Mouse (Mus musculus) midbrain, embryonic 15.5 days (tissue): ENCODE results near the gene Gm45021. TPM values are rescaled to one million over a fixed set of nuclear protein-coding genes. Genes with fewer than 3 reads are reported as not detected.

Source experiments
- ATAC-seq: fragments of 200-750 bp; cut with Nextera tagmentation; replicated peaks from 2 replicates; pipeline ENCODE4 v1.8.0; 2017; ENCODE audit warnings: moderate TSS enrichment
- H3K27ac ChIP-seq: fragments of 300-500 bp; sonication (generic); 2 replicates; pipeline ENCODE4 v1.5.1; 2015; ENCODE audit warnings: mild to moderate bottlenecking, inconsistent platforms
- H3K27me3 ChIP-seq: fragments of 300-500 bp; sonication (generic); replicated peaks from 2 replicates; pipeline ENCODE4 v1.6.1; 2015; ENCODE audit warnings: inconsistent platforms
- H3K36me3 ChIP-seq: fragments of 300-500 bp; sonication (generic); replicated peaks from 2 replicates; pipeline ENCODE4 v1.6.1; 2015; ENCODE audit warnings: inconsistent platforms
- H3K4me1 ChIP-seq: fragments of 300-500 bp; sonication (generic); 2 replicates; pipeline ENCODE4 v1.6.1; 2015; ENCODE audit warnings: inconsistent platforms
- H3K4me2 ChIP-seq: fragments of 300-500 bp; sonication (generic); 2 replicates; pipeline ENCODE4 v1.6.1; 2015; ENCODE audit warnings: inconsistent platforms, mild to moderate bottlenecking, moderate library complexity
- H3K4me3 ChIP-seq: fragments of 300-500 bp; sonication (generic); 2 replicates; pipeline ENCODE4 v1.5.1; 2015; ENCODE audit warnings: mild to moderate bottlenecking, inconsistent platforms
- H3K9ac ChIP-seq: fragments of 300-500 bp; sonication (generic); 2 replicates; pipeline ENCODE4 v1.6.1; 2015; ENCODE audit warnings: mild to moderate bottlenecking, inconsistent platforms
- H3K9me3 ChIP-seq: fragments of 300-500 bp; sonication (generic); 2 replicates; pipeline ENCODE4 v1.6.1; 2016; ENCODE audit warnings: inconsistent platforms
- WGBS: fragments of 180-500 bp; shearing (Covaris S2); methylation state at CpG from one replicate; pipeline ENCODE4 v1.1.7; 2015; ENCODE audit warnings: mixed read lengths; 5-methylcytosine and 5-hydroxymethylcytosine counted together
- polyA plus RNA-seq: library from polyadenylated mRNA; unstranded; fragments of >200 nt; fragmentation: Nextera tagmentation; extraction: Ambion mirVana; gene quantifications from 2 replicates; pipeline ENCODE4 v1.2.1, GENCODE M21; 2015

The Gm45021 gene
- polyA plus RNA-seq, result not detected in 2 replicates

- Histone ChIP-seq H3K27me3 (no peaks in the 10 kb centered on the region), H3K36me3 (no peaks in the 10 kb centered on the region), H3K9ac (no peak within 1 kb of the TSS), H3K9me3 (no peaks in the 10 kb centered on the region), H3K4me1 (peaks cover 6% of the 10 kb centered on the region), H3K4me3 (no peak within 1 kb of the TSS), H3K4me2 (no peak within 1 kb of the TSS), H3K27ac (no peak within 1 kb of the TSS)
- no peak for ATAC-seq
- WGBS, result 79% methylated on average over 6 of the region's 6 CpGs
These were observed at the start of gene Gm45021 for GRCm38 (mm10) chr6:48589194-48589750. TSS of gene Gm45021 (plus strand) at chr6:48589610.

DNA sequence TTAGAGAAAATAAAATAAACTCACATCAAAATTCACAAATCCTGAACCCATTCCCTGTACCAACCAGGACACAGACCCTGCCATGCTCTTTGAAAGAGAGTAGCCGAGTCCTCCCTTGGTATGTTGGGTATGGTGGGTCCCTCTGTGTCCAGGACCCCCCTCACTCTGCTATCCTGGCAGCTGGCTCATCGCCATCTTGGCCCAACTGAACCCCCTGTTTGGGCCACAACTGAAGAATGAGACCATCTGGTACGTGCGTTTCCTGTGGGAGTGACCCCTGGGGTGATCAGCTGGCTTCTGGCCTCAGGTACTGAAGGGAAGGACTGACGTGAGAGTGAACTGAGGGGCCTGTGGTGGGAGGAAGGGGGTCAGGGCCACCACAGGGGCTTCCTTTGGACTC lies 49.5 kb upstream of the Gm45021 start:
- Histone ChIP-seq H3K4me3 (no peak overlapping the region), H3K9me3 (no peaks in the 10 kb centered on the region), H3K27ac (no peak overlapping the region), H3K27me3 (no peaks in the 10 kb centered on the region), H3K36me3 (peaks cover 15% of the 10 kb centered on the region), H3K9ac (no peak overlapping the region), H3K4me2 (no peak overlapping the region), H3K4me1 (peaks cover 29% of the 10 kb centered on the region)
- ATAC-seq, result no peak
- WGBS, result 73% methylated on average over 5 of the region's 5 CpGs

DNA sequence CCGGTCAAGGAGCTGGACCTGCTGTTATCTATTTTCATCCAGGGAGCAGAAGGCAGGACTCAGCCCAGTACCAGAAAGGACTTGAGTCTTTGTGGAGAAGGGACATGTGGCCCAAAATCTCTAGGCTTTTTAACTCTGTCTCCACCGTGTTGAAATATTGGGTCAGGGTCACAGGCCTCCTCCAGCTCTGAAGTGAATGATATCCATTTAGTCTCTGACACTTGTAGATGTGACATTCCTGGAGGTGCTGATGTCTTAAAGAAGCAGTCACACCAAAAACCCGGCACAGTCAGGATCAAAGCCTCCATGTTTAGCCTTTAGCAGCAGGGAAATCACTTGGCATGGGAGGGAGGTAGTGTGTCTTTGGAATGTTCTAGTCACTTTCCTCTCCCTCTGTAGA lies 48.7 kb upstream of the Gm45021 start:
- no peak overlapping the region for H3K9ac ChIP-seq
- H3K4me3 ChIP-seq, result no peak overlapping the region
- no peak overlapping the region for H3K27ac ChIP-seq
- ATAC-seq, result no peak
- no peaks in the 10 kb centered on the region for H3K9me3 ChIP-seq
- H3K36me3 ChIP-seq, result peaks cover 15% of the 10 kb centered on the region
- H3K27me3 ChIP-seq, result no peaks in the 10 kb centered on the region
- peaks cover 29% of the 10 kb centered on the region for H3K4me1 ChIP-seq
- H3K4me2 ChIP-seq, result no peak overlapping the region
- 84% methylated on average over 3 of the region's 3 CpGs for WGBS

DNA sequence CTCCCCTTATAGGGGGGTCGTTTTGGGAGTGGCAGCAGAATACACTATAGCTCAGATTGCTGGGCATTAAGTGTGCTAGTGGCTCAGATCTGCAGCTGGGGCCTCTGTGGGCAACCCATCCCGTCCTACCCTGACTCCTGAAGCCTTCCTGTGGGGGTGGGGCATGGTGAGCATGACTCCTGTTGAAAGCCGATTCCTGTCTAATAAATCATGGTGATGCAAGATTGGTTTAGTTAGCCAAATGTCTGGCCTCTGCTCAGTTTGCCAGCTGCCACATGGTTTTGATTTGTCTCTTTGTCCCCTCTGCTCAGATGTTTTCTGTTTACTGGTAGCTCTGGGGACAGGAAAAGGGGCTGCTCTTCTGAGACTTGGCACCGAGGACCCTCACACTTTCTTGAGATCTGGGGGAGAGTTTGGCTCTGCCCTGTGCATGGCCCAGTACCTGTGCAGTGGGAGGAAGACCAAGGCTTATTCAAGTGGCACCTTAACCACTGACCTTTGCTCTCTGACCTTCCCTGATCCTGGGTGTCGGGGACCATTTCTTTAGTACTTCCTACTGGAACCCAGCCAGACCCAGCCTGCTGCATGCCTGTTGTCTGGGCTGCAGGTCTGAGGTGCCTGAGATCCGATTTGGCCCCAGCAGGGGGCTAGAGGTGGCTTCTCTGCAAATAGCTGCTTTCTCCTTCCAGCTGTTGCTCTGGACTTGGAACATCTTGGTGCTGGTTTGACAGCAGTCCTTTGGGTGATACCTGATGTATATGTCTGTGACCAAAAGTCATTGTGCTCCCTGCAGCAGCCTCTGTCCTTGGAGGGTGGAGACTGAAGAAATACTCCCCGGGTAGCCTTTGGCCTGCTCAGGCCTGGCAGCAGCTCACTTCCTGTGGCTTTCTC lies 47.6 kb upstream of the Gm45021 start:
- no peaks in the 10 kb centered on the region for H3K9me3 ChIP-seq
- no peak overlapping the region for H3K4me3 ChIP-seq
- H3K4me1 ChIP-seq, result peaks cover 24% of the 10 kb centered on the region
- H3K27ac ChIP-seq, result no peak overlapping the region
- no peak for ATAC-seq
- WGBS, result 70% methylated on average over 7 of the region's 7 CpGs
- H3K36me3 ChIP-seq, result peaks cover 15% of the 10 kb centered on the region
- H3K9ac ChIP-seq, result no peak overlapping the region
- no peak overlapping the region for H3K4me2 ChIP-seq
- H3K27me3 ChIP-seq, result no peaks in the 10 kb centered on the region

DNA sequence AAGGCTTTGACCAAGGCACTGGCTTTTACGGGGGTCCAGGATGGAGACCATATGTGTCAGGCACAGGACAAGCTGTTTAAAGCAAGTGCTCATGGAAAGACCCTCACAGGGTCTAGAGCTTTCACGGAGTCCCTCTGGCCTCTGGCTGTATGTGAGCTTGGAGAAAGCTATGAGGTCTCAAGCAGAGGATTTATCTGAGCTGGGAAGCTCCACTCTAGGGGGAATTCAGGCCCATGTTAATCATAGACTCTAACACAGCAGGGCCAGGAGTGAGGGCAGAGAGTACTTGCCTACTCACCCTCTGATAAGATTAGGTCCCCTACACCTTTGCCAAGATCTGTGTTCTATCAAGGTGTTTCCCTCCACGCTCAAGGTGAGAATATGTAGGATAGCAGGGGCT lies 46.8 kb upstream of the Gm45021 start:
- Histone ChIP-seq H3K27ac (no peak overlapping the region), H3K9ac (no peak overlapping the region), H3K27me3 (no peaks in the 10 kb centered on the region), H3K4me1 (peaks cover 21% of the 10 kb centered on the region), H3K9me3 (no peaks in the 10 kb centered on the region), H3K4me2 (no peak overlapping the region), H3K4me3 (no peak overlapping the region), H3K36me3 (peaks cover 15% of the 10 kb centered on the region)
- WGBS, result 91% methylated on average over 3 of the region's 3 CpGs
- ATAC-seq, result no peak

GRCm38 (mm10) chr6:48545251-48545650 lies 44.2 kb upstream of the Gm45021 start:
- no peak for ATAC-seq
- Histone ChIP-seq H3K27me3 (no peaks in the 10 kb centered on the region), H3K9me3 (no peaks in the 10 kb centered on the region), H3K9ac (no peak overlapping the region), H3K4me3 (no peak overlapping the region), H3K4me2 (no peak overlapping the region), H3K27ac (no peak overlapping the region), H3K36me3 (peaks cover 12% of the 10 kb centered on the region), H3K4me1 (no peaks in the 10 kb centered on the region)
- WGBS, result 72% methylated on average over 5 of the region's 5 CpGs

DNA sequence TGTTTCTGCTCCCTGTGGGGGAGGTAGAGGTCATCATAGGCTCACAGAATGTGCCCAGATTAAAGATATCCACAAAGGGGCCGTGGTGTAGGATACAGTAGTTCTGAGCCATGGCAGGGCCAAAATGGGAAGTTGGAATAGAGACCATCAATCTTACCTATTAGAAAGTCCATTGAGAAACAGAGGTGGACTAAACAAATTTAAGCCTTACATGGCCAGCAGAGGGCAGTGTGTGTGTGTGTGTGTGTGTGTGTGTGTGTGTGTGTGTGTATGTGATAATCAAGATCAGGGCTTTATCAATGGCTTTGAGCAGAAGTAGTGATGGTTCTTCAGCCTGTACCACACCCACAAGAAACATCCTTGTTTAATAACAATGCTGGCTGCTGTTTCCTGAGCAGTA lies 43.1 kb upstream of the Gm45021 start:
- H3K27me3 ChIP-seq, result no peaks in the 10 kb centered on the region; the same call in 1 of the 2 replicates
- H3K36me3 ChIP-seq, result peaks cover 5% of the 10 kb centered on the region; the same call in 1 of the 2 replicates
- WGBS, result 78% methylated on average over 1 of the region's 1 CpGs
- H3K4me3 ChIP-seq, result no peak overlapping the region
- no peak overlapping the region for H3K4me2 ChIP-seq
- no peaks in the 10 kb centered on the region for H3K9me3 ChIP-seq
- no peak for ATAC-seq
- H3K4me1 ChIP-seq, result no peaks in the 10 kb centered on the region
- H3K9ac ChIP-seq, result no peak overlapping the region
- no peak overlapping the region for H3K27ac ChIP-seq

DNA sequence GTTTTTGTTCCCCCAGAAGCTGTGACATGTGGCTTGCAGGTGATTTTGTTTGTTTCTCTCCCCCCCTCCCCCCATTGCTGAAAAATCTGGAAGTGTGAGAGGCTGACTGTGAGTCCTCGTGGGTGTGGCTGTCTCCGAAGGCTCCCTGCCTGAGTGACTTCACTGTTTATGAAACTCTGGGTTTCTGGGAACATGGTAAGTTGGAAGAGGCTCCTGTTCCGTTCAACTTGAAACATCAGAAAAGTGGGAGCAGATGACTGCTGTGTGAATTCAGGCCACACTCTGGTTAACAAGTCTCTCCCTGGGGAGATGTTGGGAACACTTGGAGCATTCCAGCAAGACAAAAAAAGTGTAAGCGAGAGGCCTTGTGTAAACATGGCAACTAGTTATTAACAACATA lies 42.6 kb upstream of the Gm45021 start:
- Histone ChIP-seq H3K27me3 (no peaks in the 10 kb centered on the region; the same call in 1 of the 2 replicates), H3K4me1 (no peaks in the 10 kb centered on the region), H3K9me3 (no peaks in the 10 kb centered on the region), H3K9ac (no peak overlapping the region), H3K4me3 (no peak overlapping the region), H3K36me3 (0 out of 2 replicates have a peak, but pooled peaks cover 3% of the 10 kb centered on the region), H3K27ac (no peak overlapping the region), H3K4me2 (no peak overlapping the region)
- WGBS, result 67% methylated on average over 4 of the region's 4 CpGs
- no peak for ATAC-seq

DNA sequence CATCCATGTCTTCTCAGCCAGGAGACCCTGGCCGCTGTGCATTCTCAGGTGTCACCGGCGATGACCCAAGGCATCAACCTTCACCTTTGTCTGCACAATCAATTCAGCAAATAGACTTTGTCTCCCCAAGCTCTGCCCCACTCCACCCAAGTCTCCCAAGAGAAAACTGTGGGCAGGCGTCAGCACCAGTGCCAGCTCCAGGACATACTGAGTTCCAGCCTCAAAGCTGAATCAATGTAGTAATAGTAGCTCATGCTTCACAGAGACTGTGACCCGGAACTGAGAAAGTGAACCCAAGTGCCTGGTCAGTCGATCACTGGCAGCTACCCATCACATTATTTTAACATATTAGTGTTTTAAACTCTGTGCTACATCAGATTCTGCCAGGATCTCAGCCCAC lies 41.1 kb upstream of the Gm45021 start:
- WGBS, result 88% methylated on average over 6 of the region's 6 CpGs

DNA sequence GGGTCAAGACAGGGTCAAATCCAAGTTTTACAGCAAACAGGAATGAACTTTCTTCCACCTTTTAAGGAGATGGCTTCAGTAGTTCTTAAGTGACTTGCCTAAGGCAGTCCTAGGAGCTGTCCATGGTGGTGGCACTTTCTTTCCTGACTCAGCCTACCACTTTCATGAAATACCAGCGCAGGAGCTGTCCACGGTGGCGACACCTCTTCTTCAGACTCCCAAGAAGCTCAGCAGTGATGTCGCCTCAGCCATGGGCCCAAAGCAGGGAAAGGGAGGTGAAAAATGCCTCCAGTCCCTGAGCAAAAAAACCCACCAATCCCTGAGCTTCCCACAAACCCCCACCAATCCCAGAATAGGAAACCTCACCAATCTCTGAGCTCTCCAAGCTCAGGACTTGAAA lies 36.5 kb upstream of the Gm45021 start:
- H3K36me3 ChIP-seq, result peaks cover 3% of the 10 kb centered on the region; the same call in 1 of the 2 replicates
- H3K4me1 ChIP-seq, result peaks cover 21% of the 10 kb centered on the region
- H3K9ac ChIP-seq, result no peak overlapping the region
- no peaks in the 10 kb centered on the region; the same call in 1 of the 2 replicates for H3K27me3 ChIP-seq
- 0 out of 2 replicates have a peak overlapping the region, but pooled peaks have one; percentile 97 for H3K27ac ChIP-seq
- ATAC-seq, result no peak
- H3K9me3 ChIP-seq, result no peaks in the 10 kb centered on the region
- WGBS, result 77% methylated on average over 4 of the region's 4 CpGs
- no peak overlapping the region for H3K4me2 ChIP-seq
- H3K4me3 ChIP-seq, result no peak overlapping the region

More for the DNA sequence above, 41.1 kb upstream of the Gm45021 start:
- Histone ChIP-seq H3K4me1 (no peaks in the 10 kb centered on the region), H3K4me2 (no peak overlapping the region), H3K27me3 (no peaks in the 10 kb centered on the region; the same call in 1 of the 2 replicates), H3K27ac (no peak overlapping the region), H3K36me3 (no peaks in the 10 kb centered on the region), H3K9ac (no peak overlapping the region), H3K4me3 (no peak overlapping the region), H3K9me3 (no peaks in the 10 kb centered on the region)
- ATAC-seq, result no peak

- WGBS, result 77% methylated on average over 4 of the region's 4 CpGs
- peak; percentile 18 for ATAC-seq
- Histone ChIP-seq H3K4me3 (peak overlapping the region; percentile 48), H3K9me3 (no peaks in the 10 kb centered on the region), H3K27me3 (no peaks in the 10 kb centered on the region; the same call in 1 of the 2 replicates), H3K4me2 (peak overlapping the region; percentile 72), H3K9ac (peak overlapping the region; percentile 65), H3K27ac (peak overlapping the region; percentile 97), H3K4me1 (peaks cover 21% of the 10 kb centered on the region), H3K36me3 (peaks cover 6% of the 10 kb centered on the region; the same call in 1 of the 2 replicates)
These were observed 35.6 kb upstream of the Gm45021 start for GRCm38 (mm10) chr6:48553819-48554218.

DNA sequence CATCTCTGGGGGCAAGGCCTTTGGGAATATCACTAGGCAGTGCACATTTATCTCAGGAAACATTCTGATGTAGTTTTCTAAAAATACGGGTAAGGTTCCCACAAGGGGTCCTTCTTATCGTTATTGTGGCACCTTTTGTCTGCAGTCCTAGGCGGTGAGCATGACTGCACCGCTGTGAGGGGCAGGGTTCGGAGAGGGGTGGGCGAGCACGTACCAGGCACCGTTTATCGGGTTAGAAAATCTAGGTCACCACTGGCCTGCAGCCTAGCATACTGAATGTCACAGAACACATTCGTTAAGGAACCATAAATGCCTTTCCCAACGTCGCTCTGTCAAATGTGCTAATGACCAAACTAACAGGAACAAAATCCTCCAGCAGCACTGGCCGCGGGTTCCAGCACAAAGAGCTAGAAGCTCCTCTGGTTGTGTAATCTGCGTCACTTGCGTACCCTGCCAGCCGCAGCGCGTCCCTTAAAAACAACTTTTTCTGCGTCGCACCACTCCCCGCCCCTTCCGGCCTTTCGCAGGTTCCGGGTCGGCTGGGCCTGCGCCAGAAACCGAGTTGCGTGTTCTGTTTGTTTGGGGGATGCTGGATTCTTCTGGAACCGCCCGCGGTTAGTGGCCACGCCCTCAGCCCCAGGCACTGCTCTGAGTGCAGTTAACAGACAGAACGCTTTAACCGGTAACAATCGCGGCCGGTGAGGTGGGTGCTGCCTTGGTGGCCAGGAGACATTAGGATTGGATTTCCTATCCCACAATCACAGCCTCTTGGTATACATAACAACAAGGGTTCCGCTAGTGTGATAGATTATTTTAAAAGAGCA lies 34.9 kb upstream of the Gm45021 start, which contains the start of gene Lrrc61:
Gene Lrrc61, plus strand, starts transcription at position 517 of the 824 bp plus-strand sequence.
- no peaks in the 10 kb centered on the region; the same call in 1 of the 2 replicates for H3K27me3 ChIP-seq
- under 1% methylated on average over 39 of the region's 39 CpGs for WGBS
- H3K4me3 ChIP-seq, result peak within 1 kb of the TSS; percentile 48
- peak within 1 kb of the TSS; percentile 72 for H3K4me2 ChIP-seq
- H3K27ac ChIP-seq, result peak within 1 kb of the TSS; percentile 97
- H3K36me3 ChIP-seq, result peaks cover 6% of the 10 kb centered on the region; the same call in 1 of the 2 replicates
- no peaks in the 10 kb centered on the region for H3K9me3 ChIP-seq
- H3K9ac ChIP-seq, result peak within 1 kb of the TSS; percentile 65
- peak; percentile 95 for ATAC-seq
- peaks cover 21% of the 10 kb centered on the region for H3K4me1 ChIP-seq
